Mouse (Mus musculus) hindbrain, embryonic 11.5 days (tissue): ENCODE measurements at regions not wholly inside any gene's neighbourhood (a gene's known extent, or its start where the extent isn't known, plus 50 kb on each side); places are given as distances from the start of the nearest gene placed in this dataset.

Experiments
- ATAC-seq: fragments of 200-750 bp; cut with Nextera tagmentation; 2 replicates; pipeline ENCODE4 v1.8.0; 2017; ENCODE audit warnings: mild to moderate bottlenecking, moderate TSS enrichment, moderate library complexity; ENCODE audit not compliant: low FRiP score
- DNase-seq: peaks from one replicate; pipeline ENCODE4 v3.0.0-alpha.2; 2015; ENCODE audit warnings: low spot score
- H3K27ac ChIP-seq: fragments of 300-500 bp; sonication (generic); 2 replicates; pipeline ENCODE4 v1.5.1; 2014; ENCODE audit warnings: mild to moderate bottlenecking, low read depth, low read length
- H3K27me3 ChIP-seq: fragments of 300-500 bp; sonication (generic); 2 replicates; pipeline ENCODE4 v1.6.1; 2014; ENCODE audit warnings: mild to moderate bottlenecking, low read length, moderate library complexity, mixed read lengths; ENCODE audit not compliant: control insufficient read depth, insufficient read depth
- H3K36me3 ChIP-seq: fragments of 300-500 bp; sonication (generic); 2 replicates; pipeline ENCODE4 v1.6.1; 2014; ENCODE audit warnings: mild to moderate bottlenecking, low read length, moderate library complexity, mixed read lengths; ENCODE audit not compliant: control insufficient read depth, insufficient read depth
- H3K4me1 ChIP-seq: fragments of 300-500 bp; sonication (generic); replicated peaks from 2 replicates; pipeline ENCODE4 v1.6.1; 2014; ENCODE audit warnings: low read length, mixed read lengths; ENCODE audit not compliant: control insufficient read depth, insufficient read depth
- H3K4me2 ChIP-seq: fragments of 300-500 bp; sonication (generic); replicated peaks from 2 replicates; pipeline ENCODE4 v1.6.1; 2014; ENCODE audit warnings: mild to moderate bottlenecking, low read depth, low read length
- H3K4me3 ChIP-seq: fragments of 300-500 bp; sonication (generic); 2 replicates; pipeline ENCODE4 v1.5.1; 2014; ENCODE audit warnings: low read depth, low read length
- H3K9ac ChIP-seq: fragments of 300-500 bp; sonication (generic); 2 replicates; pipeline ENCODE4 v1.6.1; 2014; ENCODE audit warnings: low read depth, low read length
- H3K9me3 ChIP-seq: fragments of 300-500 bp; sonication (generic); 2 replicates; pipeline ENCODE4 v1.6.1; 2016; ENCODE audit warnings: low read length; ENCODE audit not compliant: control insufficient read depth
- WGBS: fragments of 180-500 bp; shearing (Covaris S2); extraction: QIAGEN DNeasy Blood & Tissue Kit; methylation state at CpG from one replicate; pipeline ENCODE4 v1.1.7; 2014; 5-methylcytosine and 5-hydroxymethylcytosine counted together

GRCm38 (mm10) chr12:59663161-59663560, 443.6 kb upstream of the Fbxo33 start:
- Histone ChIP-seq H3K4me1 (no peaks in the 10 kb centered on the region), H3K36me3 (no peaks in the 10 kb centered on the region), H3K4me2 (no peak overlapping the region), H3K4me3 (no peak overlapping the region), H3K9ac (no peak overlapping the region), H3K27me3 (no peaks in the 10 kb centered on the region), H3K27ac (no peak overlapping the region), H3K9me3 (no peaks in the 10 kb centered on the region)
- ATAC-seq, result no peak
- no peak for DNase-seq

- no peak overlapping the region for H3K4me3 ChIP-seq
- H3K27ac ChIP-seq, result no peak overlapping the region
- H3K36me3 ChIP-seq, result no peaks in the 10 kb centered on the region
- H3K4me1 ChIP-seq, result no peaks in the 10 kb centered on the region
- H3K4me2 ChIP-seq, result no peak overlapping the region
- H3K9ac ChIP-seq, result no peak overlapping the region
- H3K9me3 ChIP-seq, result no peaks in the 10 kb centered on the region
- no peaks in the 10 kb centered on the region for H3K27me3 ChIP-seq
- 73% methylated on average over 1 of the region's 1 CpGs for WGBS
- DNase-seq (no peak), ATAC-seq (no peak)
Measured at GRCm38 (mm10) chr12:59630678-59631077, 411.2 kb upstream of the Fbxo33 start.

GRCm38 (mm10) chr12:59623147-59623546, 403.6 kb upstream of the Fbxo33 start:
- H3K36me3 ChIP-seq, result no peaks in the 10 kb centered on the region
- H3K4me1 ChIP-seq, result no peaks in the 10 kb centered on the region
- 75% methylated on average over 3 of the region's 3 CpGs for WGBS
- H3K9ac ChIP-seq, result no peak overlapping the region
- no peaks in the 10 kb centered on the region for H3K27me3 ChIP-seq
- no peak for DNase-seq
- ATAC-seq, result no peak
- no peak overlapping the region for H3K4me2 ChIP-seq
- H3K9me3 ChIP-seq, result no peaks in the 10 kb centered on the region
- H3K4me3 ChIP-seq, result no peak overlapping the region
- H3K27ac ChIP-seq, result no peak overlapping the region

- 80% methylated on average over 2 of the region's 2 CpGs for WGBS
- ATAC-seq, result no peak
- Histone ChIP-seq H3K27ac (no peak overlapping the region), H3K36me3 (no peaks in the 10 kb centered on the region), H3K9ac (no peak overlapping the region), H3K4me2 (no peak overlapping the region), H3K4me1 (no peaks in the 10 kb centered on the region), H3K9me3 (no peaks in the 10 kb centered on the region), H3K27me3 (no peaks in the 10 kb centered on the region), H3K4me3 (no peak overlapping the region)
- DNase-seq, result no peak
Measured at GRCm38 (mm10) chr12:59621132-59621531, 401.6 kb upstream of the Fbxo33 start.

GRCm38 (mm10) chr12:59620340-59620739, 400.8 kb upstream of the Fbxo33 start:
- WGBS, result 95% methylated on average over 2 of the region's 2 CpGs
- H3K36me3 ChIP-seq, result no peaks in the 10 kb centered on the region
- DNase-seq (no peak), ATAC-seq (no peak)
- no peak overlapping the region for H3K9ac ChIP-seq
- no peak overlapping the region for H3K4me2 ChIP-seq
- no peak overlapping the region for H3K4me3 ChIP-seq
- H3K9me3 ChIP-seq, result no peaks in the 10 kb centered on the region
- no peak overlapping the region for H3K27ac ChIP-seq
- H3K27me3 ChIP-seq, result no peaks in the 10 kb centered on the region
- H3K4me1 ChIP-seq, result no peaks in the 10 kb centered on the region

DNA sequence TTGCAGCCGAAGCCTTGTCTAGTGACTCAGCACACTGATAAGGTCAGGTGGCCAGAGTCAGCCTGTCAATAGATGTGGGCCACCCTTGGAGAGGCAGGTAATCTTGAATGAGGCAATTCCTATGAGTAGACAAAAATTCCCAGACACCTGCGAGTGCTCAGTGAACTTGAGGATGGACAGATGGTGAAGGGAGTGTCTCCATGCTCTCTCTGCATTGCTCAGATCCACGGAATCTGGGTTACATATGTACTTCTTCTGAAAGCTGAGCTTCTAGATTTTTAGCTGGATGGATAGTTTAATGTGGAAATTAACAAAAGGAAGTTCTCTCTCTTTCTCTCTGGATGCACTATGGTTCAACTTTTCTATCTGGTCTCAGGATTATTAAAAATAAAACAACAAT, 396.6 kb upstream of the Fbxo33 start:
- no peak for ATAC-seq
- Histone ChIP-seq H3K36me3 (no peaks in the 10 kb centered on the region), H3K4me3 (no peak overlapping the region), H3K4me2 (no peak overlapping the region), H3K4me1 (no peaks in the 10 kb centered on the region), H3K27ac (no peak overlapping the region), H3K27me3 (no peaks in the 10 kb centered on the region), H3K9me3 (no peaks in the 10 kb centered on the region), H3K9ac (no peak overlapping the region)
- DNase-seq, result no peak
- WGBS, result 76% methylated on average over 3 of the region's 3 CpGs

GRCm38 (mm10) chr12:59599785-59600184, 380.3 kb upstream of the Fbxo33 start:
- Histone ChIP-seq H3K27me3 (no peaks in the 10 kb centered on the region), H3K9me3 (no peaks in the 10 kb centered on the region), H3K4me2 (no peak overlapping the region), H3K4me1 (no peaks in the 10 kb centered on the region), H3K9ac (no peak overlapping the region), H3K4me3 (no peak overlapping the region), H3K27ac (no peak overlapping the region), H3K36me3 (no peaks in the 10 kb centered on the region)
- WGBS, result 88% methylated on average over 8 of the region's 9 CpGs
- DNase-seq (no peak), ATAC-seq (no peak)

DNA sequence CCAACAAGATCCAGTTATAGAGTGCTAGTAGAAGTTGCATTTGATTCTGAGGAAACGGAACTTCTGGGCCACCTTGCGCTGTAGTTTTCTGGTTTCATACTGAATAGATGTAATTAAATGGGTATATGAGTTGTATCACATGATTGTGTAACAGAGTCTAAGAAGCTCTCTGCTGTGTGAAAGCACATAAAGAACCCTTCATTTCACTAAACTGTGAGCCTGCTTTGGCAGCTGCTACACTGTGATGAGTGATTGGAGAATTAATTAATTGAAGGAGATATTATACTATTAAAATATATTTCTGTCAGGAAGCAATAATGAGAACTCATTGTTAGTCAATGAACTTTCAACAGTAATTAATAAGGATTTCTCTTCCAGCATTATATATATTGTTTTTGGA, 369.8 kb upstream of the Fbxo33 start:
- no peak overlapping the region for H3K4me2 ChIP-seq
- whole genome bisulfite sequencing, result 94% methylated on average over 2 of the region's 2 CpGs
- H3K9me3 ChIP-seq, result no peaks in the 10 kb centered on the region
- H3K4me3 ChIP-seq, result no peak overlapping the region
- H3K27me3 ChIP-seq, result no peaks in the 10 kb centered on the region
- ATAC-seq, result no peak
- H3K9ac ChIP-seq, result no peak overlapping the region
- no peak overlapping the region for H3K27ac ChIP-seq
- no peaks in the 10 kb centered on the region for H3K36me3 ChIP-seq
- H3K4me1 ChIP-seq, result no peaks in the 10 kb centered on the region
- no peak for DNase-seq

DNA sequence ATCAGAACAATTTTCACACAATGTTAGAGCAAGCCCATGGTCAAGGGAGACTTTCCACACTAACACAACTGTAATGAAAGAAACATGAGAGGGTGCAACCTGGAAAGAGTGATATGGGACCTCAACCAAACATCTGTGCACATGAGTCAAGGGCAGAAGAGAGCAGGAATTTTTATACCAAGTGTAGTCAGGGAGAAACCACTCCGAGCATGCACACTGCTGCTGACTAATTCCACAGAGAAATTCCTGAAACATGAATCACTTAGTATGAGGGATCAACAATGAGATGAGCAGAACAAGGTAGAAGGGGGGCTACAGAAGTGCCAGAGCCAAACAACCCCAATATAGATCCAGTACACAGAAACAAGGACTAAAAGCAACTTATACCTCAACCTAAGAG, 363.1 kb upstream of the Fbxo33 start:
- WGBS, result 91% methylated on average over 1 of the region's 1 CpGs
- H3K36me3 ChIP-seq, result no peaks in the 10 kb centered on the region
- H3K9me3 ChIP-seq, result no peaks in the 10 kb centered on the region
- no peaks in the 10 kb centered on the region for H3K27me3 ChIP-seq
- ATAC-seq (no peak), DNase-seq (no peak)
- no peak overlapping the region for H3K4me2 ChIP-seq
- H3K4me1 ChIP-seq, result no peaks in the 10 kb centered on the region
- H3K4me3 ChIP-seq, result no peak overlapping the region
- no peak overlapping the region for H3K27ac ChIP-seq
- no peak overlapping the region for H3K9ac ChIP-seq
